Mouse (Mus musculus) megakaryocyte progenitor cell, adult 5-6 weeks (primary cell): ENCODE measurements around the gene Pknox1. TPM values are rescaled to one million over a fixed set of nuclear protein-coding genes. Genes with fewer than 3 reads are reported as not detected.
A peak's percentile ranks its signal among the peaks of the same experiment; 100 is the strongest.
"Not testable (repeated sequence)": the region's sequence is repeated elsewhere in the genome, so short reads cannot be mapped to it uniquely, and the experiment has no call there.

Source experiments
- ATAC-seq: replicated peaks from 2 replicates; pipeline ENCODE4 v1.8.0; 2016; ENCODE audit warnings: mild to moderate bottlenecking, moderate TSS enrichment, inconsistent platforms; ENCODE audit not compliant: poor library complexity
- total RNA-seq, 2 experiments: library from RNA; stranded (forward) in 1 of 2; stranded (reverse) in 1 of 2; fragments of 157-497, 149-512 nt in 1 of 2; fragments of 200-1000 nt in 1 of 2; gene quantifications; 2 replicates each; pipeline versions ENCODE4 v1.2.3 to v1.2.4; 2015 to 2017

Pknox1 gene
- total RNA-seq, 2 experiments from 2014 or later = 18.9 to 19.8 TPM

DNA sequence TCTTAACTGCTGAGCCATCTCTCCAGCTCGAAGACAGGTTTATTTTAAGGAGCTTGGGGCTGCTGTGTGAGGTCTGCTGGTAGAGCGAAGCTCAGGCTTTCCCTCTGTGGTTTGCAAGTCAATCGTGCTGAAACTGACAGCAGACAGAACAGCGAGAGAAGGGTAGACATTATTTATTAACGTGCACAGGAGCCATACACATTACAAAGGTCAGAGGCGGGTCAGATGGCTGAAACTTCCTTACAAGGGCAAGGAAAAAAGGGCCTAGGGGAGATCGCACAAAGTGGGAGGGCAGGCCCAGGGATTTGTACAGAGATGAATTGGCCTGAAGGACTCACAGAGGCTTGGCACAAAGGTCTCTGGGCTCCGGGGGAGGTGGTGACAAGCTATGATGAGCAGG lies 15.1 kb upstream of the Pknox1 start:
- no peak for ATAC-seq

DNA sequence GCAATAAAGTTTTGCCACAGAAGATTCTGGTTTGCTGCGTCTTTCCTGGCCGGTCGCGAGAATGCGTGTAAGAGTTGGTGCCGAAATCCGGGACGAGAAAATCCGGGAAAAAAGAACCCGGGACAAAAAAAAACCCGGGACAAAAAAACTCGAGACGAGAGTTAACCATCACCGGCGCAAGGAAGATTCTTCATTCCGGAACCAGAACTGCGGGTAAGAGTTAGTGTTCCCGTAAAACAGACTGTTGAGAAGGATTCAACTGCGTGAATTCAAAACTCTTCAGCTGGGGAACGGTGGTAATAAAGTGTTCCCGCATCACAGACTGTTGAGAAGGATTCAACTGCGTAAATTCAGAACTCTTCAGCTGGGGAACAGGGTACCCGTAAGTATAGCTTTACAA lies 11.9 kb upstream of the Pknox1 start:
- not testable (repeated sequence) for ATAC-seq

DNA sequence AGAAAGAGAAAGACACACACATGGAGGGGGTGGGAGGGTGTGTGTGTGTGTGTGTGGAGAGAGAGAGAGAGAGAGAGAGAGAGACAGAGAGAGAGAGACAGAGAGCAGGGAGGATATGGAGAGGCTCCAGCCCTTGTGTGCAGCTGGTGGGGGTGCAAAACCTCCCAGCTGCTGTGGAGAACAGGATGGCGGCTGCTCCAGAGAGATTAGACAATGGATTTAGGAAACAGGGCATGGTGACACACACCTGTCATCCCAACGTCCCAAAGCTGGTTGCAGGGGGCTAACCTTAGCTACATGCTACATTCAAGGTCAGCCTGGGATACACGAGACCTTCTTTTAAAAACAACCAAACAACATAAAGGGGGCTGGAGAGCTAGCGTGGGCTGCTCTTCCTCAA lies 8.3 kb upstream of the Pknox1 start:
- no peak for ATAC-seq

DNA sequence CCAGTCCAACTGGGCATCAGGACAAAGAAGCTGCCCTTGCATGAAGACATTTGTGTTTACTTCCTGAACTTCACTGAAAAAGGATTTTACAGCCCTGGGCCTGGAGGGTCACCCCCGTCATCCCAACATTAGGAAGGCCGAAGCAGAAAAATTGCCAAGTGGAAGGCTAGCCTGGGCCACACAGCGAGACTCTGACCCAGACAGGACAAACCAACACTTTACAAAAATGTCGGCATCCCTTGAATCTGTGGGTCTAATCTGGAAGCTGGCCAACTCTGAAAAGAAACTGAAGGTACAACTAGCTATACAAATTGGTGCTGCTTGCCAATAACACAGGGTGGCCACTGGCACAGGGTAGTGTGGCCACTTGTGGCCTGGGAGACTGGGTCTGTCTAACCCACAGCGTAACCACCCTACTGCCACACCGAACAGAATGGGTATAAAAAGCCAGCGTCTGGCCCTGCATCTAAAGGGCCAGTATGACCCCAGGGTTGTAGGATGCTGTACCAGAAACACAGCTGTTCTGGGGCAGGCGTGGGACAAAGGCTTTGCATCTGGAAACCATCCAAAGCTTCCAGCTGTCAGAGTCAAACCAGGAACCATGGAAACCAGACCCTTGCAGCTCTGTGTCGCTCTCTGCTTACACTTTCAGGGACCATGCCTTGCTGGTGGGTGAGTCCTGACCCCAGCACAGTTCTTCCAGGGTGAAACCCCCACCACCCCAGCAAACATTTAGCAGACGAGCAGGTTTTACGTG lies 7.2 kb upstream of the Pknox1 start:
- ATAC-seq = no peak

DNA sequence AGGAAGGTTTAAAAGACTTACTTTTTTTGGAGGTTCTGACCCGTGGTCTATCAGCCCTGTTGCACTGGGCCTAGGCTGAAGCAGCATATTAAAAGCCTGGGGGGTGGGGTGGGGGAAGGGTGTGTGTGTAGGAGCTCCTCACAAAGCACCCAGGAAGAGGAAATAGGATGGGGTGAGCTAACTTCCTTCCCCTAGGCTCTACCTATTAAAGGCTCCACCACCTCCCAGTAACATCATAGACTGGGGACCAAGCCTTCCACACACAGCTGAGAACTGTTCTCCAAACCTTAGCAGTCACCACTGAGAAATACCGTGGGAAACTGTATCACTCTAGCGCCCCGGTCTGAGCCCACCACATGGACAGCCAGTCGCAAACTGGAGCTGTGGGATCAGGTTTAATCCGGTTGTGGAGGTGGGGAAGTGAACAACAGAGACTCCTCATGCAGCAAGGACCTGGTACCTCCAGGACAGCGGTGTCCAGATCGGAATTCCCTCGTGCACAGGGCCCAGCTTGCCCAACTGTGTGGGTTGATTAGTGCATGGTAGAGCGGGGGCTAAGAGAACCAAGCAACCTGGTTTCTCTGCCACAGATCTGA lies 6.5 kb upstream of the Pknox1 start:
- no peak for ATAC-seq

DNA sequence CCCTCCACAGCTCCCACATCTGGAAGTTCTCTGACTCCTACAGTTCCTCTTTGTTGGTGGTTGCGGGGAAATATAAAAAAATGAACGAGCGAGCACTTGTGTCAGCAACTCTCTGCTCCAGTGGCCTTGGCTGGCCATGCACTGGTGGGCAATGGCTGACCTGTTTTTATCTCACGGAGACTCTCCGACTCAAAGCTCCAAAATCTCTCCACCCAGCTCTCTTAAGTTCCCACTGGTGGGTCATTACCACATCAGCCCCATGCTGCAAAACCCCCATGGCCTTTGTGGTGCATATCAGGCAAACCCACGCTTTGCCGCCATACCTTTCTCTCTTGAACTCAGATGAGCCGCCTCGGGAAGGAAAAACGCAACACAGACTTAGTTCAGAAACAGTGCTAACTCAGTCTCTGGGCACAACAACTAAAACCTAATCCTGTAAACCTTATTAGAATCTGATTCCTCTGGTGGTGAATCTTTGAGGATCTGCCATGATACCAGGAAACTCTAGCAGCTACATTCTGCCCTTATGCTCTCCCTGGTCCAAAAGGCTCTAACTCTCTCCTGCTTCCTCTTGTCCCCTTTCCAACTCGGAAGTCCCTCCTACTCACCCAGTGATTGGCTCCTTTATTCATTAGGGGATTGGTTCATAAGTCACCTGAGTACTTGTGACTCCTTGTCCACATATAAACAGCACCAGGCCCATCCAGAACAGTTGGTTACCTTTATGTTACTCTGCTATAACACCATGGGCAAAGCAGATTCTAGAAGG lies 5.3 kb upstream of the Pknox1 start:
- ATAC-seq = peak; percentile 37; the same call in 1 of the 2 replicates

DNA sequence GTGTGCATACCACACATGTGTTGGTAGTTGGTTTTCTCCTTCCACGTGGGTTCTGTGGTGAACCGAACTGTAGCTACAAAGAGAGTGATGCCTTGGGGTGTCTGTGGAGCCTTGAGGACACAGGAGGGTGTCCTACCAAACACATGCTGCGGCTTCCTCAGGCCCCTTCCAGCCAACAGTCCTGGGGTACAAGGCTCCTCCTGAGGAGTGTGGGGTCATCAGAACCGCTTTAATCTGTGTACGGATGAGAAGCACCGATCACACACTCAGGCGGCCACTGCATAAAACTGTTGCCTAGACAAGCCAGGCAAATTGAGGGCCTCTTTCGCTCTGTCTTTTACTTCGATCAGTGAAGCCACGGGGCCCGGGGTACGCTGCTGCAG lies 911 bp upstream of the Pknox1 start:
- ATAC-seq = no peak

DNA sequence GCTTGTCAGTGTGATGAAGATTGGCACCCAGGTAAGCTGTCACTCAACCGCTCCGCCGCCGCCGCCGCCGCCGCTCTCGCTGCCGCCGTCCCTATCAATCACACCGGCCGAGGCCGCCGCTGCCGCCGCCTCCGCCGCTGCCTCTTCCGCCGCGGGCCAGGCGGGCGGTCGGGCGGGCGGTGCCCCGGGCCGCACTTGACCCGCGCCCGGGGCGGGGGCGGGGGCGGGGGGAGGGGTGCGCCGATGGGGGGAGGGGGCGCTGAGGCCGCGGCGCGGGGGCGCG lies 265 bp downstream of the Pknox1 start:
- ATAC-seq = no peak

DNA sequence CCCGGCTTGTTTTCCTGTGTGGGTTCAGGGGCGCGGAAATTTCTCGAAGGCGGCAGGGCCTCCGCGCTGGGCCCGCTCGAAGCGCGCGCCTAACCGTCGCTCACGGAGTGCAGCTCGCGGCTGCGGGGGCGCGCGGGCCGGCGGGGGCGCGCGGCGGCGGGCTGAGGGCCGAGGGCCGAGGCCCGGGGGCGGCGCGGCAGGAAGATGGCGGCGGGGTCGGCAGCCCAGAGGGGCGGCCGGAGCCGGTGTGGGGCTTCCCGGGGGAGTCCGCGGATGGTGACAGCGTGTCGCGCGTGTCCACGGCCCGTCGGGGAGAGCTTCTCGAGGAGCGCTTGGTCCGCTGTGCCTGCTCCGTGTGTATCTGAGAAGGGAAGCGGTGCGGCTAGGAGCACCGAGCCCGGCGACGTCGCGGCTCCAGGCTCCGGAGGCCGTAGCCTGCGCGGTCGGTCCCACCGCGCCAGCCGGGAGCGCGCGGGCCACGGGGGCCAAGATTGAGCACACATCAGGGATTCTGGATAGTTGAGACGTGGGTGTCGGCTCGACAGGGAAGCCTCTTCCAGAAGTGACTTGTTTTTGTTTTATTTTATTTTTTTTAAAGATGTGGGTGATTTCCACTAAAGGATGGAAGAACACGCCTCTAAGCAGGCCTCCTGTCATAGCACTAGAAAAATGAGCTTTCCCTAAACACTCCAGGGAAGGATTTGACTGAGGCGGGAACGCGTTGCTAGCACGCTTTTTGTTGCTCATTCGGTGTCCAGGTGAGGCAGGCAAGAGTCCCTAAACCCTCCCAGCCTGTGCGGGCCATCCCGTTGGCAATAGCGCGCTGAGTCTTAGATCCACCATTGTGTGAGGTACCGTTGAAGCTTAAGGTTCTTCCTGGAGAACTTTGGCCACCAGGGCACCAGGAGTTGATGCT lies 865 bp downstream of the Pknox1 start:
- no peak for ATAC-seq

DNA sequence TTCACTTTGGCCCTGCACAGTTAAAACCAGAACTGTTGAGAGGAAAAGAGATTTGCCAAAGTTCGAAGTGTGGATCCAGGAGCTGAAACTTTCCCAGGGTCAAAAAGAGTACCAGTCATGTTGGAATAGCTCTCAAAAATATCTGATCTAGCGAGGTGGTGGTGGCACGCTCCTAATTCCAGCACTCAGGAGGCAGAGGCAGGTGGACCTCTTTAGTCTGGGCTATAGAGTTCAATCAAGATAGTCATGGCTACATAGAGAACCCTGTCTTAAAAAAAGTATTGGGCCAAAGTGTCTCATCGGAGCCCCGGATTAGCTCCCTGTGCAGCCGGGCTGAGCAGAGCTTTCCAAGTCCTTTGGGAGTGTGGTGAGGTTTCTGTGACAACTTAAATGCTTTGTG lies 1.7 kb downstream of the Pknox1 start:
- no peak for ATAC-seq

DNA sequence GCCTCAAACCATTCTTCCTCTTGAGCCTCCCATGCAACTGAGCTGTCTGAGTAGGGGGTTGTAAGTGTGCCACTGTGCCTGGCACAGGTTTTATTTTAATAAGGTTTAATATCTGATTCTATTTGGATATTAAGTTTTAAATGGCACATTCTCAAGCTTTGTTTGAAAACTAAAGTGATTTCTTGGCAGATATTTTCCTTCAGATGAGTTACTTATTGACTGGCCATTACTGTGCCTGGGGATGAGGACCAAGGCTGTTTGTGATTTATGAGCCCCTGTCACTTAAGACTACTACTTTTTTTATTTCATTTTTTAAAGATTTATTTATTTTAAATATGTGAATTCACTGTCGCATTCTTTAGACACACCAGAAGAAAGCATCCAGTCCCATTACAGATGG lies 5.2 kb downstream of the Pknox1 start:
- no peak for ATAC-seq

DNA sequence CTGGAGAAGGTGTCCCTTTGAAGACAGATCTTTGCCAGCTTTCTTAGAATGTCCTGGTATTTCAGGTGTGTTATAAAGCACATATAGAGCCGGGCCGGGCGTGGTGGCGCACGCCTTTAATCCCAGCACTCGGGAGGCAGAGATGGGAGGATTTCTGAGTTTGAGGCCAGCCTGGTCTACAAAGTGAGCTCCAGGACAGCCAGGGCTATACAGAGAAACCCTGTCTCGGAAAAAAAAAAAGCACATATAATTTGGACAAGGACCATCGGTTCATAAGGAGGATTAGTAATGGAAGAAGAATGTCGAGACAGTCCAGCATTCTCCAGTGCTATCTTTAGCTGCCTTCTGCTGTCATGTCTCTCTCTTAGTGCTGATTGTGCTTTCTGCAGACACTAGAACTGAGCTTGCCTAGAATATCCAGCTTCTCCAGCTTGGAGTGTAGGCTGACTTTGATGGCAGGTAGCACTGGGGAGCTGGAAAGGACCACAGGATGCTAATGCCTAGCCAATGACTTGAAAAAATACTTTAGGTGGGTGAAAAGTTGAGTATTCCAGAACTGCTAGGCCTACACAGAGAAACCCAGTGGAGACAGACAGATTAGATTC lies 5.9 kb downstream of the Pknox1 start:
- ATAC-seq = no peak

DNA sequence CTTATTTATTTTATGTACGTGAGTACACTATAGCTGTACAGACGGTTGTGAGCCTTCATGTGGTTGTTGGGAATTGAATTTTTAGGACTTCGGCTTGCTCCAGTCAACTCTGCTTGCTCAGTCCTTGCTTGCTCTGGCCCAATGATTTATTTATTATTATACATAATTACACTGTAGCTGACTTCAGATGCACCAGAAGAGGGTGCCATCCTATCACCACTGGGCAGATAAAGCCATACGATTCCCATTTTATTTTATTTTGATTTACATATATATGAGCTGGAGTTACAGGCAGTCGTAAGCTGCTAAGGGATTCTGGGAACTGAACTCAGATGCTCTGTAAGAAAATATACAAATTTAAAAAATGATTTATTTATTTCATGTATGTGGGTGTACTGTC lies 7.2 kb downstream of the Pknox1 start:
- no peak for ATAC-seq

DNA sequence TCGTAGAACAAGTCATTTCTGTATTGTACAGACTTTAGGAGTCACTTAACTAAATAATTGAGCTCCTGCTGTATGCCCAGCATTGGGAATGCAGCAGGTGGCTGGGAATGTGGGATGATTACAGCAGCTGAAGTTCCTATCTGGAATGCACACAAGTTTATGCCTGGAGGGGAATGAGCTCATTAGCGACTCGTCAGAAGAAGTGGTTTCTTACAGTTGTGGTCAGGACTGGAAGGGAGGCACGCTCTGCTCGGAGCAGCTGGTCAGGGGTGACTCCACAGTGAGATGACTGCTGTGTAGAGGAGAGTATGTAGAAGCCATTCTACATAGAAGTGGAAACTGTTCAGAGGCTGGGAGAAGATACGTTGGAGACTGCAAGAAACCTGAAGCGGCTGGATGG lies 10.1 kb downstream of the Pknox1 start:
- ATAC-seq = 0 out of 2 replicates have a peak, but pooled peaks have one; percentile 26

DNA sequence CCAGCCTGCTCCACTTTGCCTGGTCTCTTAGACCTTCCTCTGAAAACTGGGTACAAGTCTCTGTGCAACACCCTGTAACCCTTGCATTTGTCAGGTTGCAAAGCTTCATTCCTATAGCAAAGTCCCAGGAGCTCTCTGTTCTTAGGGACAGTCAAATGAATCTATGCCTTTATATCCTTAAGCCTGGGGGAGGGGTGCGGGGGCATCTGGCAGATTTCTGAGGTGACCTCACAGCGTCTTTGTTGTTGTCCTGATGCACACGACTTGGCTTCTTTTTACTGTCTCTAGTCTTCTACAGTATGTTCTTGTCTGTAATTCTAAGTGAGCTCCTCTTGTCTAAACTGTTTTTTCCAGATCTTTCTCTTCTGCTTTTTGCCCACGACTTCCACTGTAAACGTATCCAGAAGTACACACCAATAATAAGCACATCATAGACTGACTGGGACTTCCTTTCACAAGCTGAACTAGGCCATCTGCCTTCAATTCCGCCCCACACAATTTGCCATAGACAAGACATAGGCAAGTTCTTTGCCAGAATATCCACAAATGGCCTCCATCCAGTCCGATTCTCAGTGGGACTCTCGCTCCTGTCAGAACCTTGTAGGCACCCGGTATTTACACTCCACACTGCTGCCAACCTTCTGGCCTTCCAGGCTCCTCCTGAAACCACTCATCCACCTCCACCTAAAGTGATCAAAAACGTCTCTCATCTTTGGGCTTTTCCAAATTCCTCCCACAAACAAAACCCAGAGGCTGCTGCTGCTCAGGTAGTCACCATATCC lies 12.1 kb downstream of the Pknox1 start:
- ATAC-seq = no peak

DNA sequence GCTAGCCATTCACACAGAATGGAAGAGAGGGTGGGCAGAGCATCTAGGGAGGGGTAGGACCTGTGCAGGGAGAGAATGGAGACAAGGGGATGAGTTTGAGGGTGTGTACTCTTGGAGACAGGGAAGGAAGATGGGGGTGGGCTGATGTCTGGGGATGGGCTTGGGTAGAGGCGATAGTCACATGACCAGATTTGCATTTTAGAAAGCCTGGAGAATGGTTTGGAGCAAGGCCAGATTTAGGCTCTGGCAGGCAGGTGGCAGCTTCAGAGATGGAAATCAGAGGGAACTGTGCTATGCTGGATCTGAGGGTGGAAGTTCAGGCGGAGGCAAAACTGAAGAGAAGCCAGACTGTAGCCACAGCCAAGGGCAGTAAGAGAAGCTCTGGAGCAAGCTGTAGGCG lies 15.8 kb downstream of the Pknox1 start:
- no peak for ATAC-seq

DNA sequence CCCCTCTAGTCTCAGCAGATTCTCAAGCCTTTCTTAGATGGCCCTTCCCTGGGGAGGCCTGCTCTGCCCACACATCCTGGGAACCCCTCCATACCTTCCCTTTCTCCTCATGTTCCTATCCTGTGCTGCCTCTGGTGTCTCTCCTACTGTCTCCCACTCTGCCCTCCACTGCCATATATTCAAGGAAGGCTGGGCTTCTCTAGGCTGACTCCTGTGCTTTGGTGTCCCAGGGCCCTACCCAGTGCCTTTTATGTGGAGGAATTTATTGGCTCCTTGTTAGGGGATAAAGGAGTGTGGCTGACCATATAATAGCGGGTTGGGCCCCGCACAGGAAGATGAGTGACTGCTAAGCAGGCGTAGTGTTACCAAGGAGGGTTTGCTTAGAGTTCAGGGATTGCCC lies 18.7 kb downstream of the Pknox1 start:
- no peak for ATAC-seq

DNA sequence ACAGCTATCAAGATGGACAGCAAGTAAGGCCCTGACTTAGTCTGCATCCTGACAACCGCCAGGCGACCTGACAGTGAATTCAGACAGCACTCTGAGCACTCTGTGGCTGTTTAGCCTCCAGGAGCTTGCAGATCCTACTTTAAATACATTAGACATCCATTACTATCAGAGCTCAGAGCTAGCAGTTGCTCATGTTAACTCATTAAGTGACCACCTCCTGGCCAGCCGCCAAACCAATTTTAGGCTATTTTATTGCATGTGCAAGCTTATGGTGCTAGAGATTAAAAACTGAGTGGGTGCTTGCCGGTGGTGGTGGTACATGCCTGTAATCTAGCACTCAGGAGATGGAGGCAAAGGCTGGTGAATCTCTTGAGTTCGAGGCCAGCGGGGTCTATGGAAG lies 19.2 kb downstream of the Pknox1 start:
- no peak for ATAC-seq

DNA sequence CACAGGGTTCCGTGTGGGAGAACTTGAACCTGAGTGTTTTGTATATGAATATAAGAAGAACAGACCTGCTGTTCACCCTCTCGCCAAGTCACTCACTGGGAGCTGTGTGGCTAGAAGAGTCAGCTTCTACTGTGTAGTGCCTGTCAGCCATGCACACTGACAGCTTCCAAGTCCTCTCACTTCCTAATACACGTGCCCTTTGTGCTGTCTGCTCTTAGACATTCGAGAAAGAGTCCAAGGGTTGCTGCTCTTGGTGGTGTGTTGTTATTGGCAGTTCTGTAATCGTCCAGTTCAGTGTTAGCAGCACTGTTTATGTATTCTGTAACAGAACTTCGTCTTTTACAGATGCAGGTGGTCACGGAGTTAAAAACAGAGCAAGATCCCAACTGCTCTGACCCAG lies 23.6 kb downstream of the Pknox1 start:
- no peak for ATAC-seq

DNA sequence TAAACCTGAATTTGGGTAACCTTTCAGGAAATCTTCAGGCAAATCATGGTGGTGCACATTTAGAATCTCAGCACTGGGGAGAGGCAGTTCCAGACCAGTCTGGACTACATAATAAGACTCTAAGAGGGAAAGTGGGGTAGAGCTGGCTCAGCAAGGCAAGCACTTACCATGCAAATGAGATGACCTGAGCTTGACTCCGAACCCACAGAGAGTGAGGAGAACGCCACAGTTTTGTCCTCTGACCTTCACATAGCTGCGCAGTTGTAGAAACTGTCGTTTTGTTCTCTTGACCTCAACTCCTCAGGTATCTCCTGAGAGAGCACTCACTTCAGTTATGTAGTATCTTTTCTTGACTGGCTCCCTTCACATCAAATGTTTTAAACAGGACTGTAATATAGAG lies 24.2 kb downstream of the Pknox1 start:
- no peak for ATAC-seq
